Mouse (Mus musculus): ENCODE measurements around the gene Otud5.
"Not testable (repeated sequence)": the region's sequence is repeated elsewhere in the genome, so short reads cannot be mapped to it uniquely, and the experiment has no call there.

Gene Otud5

DNA sequence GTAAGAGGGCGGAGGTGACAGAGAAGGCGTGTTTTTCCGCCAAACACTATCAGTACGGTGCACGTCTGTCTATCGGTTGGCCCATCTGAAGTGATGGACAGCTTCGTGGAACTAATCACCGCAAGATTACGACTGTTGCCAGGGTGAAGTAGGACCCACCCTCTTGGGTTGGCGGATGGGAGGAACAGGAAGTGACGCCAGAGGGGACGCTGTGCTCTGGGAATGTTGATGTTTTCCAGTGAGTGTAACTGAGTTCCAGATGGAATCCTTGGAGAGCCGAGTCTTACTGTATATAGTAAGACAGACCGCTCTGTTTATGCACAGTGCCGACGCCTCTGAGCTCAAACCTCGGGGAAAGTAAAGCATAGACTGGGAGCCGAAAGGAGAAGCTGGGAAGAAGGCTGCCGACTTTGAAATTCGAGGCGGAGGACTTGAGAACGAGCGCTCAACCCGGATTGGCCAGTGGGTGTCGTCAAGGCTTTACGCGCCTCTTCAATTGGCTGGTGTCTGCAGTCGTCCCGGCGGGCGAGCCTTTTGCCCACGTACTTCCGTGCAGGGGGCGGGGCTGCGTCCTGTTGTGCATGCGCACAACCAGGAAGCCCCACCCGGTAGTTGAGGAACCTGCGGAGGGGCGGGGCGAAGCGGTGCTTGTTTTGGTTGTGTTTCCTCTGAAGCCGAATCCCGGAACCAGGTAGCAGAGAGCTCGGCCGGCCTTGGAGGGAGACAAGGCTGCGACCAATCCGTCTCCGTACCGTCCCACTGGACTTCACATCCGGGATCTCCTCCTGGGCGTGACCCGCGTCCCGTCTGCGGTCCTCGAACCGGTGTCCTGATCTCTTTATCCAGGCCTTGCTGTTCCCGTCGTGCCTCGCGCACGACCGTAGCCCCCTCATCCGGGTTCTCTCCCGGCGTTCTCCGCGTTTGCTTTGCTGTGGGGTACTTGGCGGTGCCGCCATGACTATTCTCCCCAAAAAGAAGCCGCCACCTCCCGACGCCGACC is at the start of gene Otud5:
TSS of gene Otud5 (plus strand) at position 202 of the 1,000 bp plus-strand sequence.
- DNase-seq (ENCODE audit: low spot score) = peak; percentile 94

DNA sequence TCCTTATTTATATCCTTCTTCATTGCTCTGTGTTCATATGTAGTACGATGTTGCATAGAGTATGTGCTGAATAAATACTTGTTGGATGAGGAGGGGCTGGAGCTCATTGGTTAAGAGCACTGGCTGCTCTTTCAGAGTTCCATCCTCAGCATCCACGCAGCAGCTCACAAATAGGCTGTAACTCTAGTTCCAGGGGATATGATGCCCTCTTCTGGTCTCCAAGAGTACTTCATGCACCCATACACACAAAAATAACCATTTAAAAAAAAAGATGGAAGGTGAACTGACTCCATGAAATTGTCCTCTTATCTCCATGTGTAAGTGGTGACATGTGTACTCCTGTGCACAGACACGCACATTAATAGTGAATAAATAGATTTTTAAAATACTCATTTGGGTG is 47.8 kb upstream of the Otud5 start:
- no peak for DNase-seq (ENCODE audit: low spot score)

DNA sequence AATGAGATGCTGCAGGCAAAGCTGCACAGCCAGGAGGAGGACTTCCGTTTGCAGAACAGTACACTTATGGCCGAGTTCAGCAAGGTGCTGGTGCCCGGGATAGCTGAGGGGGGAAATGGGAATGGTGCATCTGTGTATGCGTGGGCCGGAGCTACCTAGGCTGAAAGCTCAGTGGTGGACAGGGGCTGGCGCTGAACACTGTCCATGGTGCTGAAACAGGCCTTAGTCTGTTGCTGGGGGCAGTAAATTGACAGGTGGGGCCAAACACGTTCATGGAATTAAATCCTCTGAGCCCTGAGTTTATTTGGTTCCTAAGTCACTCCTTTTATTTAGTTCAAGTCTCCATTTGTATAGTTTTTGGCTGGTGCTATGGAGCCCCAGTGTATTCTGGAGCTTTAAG is 46.1 kb upstream of the Otud5 start:
- DNase-seq (ENCODE audit: low spot score) = peak; percentile 27

DNA sequence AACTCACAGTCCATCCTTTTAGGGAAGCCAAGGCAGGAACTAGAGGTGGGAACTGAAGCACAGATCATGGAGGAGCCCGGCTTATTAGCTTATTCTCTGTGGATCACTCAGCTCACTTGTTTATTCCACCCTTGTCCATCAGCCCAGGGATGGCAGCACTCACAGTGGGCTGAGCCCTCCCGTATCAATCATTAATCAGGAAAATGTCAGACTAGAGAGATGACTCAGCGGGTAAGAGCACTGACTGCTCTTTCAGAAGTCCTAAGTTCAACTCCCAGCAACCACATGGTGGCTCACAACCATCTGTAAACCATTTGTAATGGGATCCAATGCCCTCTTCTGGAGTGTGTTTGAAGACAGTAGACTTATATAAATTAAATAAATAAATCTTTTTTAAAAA is 43.8 kb upstream of the Otud5 start:
- peak; percentile 62 for DNase-seq (ENCODE audit: low spot score)

DNA sequence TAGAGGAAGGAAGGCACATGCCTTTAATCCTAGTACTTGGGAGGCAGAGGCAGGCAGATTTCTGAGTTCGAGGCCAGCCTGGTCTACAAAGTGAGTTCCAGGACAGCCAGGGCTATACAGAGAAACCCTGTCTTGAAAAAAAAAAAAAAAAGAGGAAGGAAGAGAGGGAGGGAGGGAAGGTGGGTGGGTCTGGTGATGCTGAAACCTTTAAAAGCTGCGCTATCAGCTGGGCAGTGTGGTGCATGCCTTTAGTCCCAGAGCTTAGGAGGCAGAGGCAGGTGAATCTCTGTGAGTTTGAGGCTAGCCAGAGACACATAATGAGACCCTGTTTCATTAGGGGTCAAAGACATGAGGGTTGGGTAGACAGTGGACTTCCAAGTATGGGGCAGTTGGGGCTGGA is 39.0 kb upstream of the Otud5 start:
- DNase-seq (ENCODE audit: low spot score) = not testable (repeated sequence)

DNA sequence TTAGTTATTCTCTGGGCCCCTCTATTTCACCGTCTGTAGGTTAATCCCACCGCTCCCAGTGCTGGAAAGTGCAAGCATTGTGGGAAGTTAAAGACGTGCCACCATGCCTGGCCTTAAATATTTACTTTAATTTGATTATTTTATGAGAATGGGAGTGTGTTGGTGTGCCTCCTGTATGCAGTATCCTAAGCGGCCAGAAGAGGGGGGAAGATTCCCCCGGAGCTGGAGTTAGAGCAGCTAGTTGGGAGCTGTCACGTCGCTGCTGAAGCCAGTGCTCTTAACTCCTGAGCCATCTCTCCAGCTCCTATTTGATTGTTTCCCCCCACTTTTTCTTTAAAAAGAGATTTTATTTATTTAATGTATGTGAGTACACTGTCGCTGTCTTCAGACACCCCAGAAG is 26.1 kb upstream of the Otud5 start:
- not testable (repeated sequence) for DNase-seq (ENCODE audit: low spot score)

DNA sequence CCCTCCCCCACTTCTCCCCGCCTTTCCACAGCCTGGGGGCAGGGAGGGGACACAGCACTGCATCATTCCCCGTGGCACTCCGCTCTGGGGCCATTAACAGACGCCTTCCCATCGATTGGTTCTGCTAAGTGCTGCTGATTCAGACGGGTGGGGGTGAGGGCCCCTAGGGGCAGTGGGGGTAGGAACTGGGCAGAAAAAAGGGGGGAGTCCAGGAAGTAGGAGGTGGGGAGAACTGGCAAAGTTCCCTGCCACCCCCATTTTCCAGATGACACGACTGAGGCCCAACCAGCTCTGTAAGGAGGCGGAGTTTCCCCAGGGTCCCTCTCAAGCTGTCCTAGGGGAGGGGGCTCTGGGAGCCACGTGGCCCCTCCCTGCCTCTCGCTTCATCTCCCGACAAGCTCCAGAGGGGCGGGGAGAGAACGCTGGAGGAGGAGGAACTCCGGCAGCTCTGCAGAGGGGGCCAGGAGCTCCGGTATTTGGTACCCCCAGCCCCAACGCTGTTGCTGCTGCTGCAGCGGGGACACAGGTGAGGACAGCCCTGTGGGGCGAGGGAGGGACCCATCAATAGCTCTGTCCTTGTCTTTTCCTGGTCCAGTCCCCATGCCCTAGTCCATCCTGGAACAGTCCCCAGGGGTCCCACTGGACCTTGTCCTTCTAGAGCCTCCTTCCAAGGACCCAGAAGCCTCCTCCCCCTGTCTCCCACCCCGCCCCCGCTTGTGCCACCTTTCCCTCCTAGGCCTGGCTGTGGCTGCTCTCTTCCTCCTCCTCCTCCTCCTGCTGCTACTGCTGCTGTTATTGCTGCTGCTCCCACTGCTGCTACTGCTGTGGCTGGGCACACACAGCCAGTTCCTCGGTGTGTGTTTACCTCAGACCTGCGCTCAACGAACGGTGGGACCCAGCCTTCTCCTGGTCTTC is 19.0 kb upstream of the Otud5 start, which contains the start of gene Kcnd1:
TSS of gene Kcnd1 (plus strand) at position 425 of the 915 bp plus-strand sequence.
- DNase-seq (ENCODE audit: low spot score) = peak; percentile 26

DNA sequence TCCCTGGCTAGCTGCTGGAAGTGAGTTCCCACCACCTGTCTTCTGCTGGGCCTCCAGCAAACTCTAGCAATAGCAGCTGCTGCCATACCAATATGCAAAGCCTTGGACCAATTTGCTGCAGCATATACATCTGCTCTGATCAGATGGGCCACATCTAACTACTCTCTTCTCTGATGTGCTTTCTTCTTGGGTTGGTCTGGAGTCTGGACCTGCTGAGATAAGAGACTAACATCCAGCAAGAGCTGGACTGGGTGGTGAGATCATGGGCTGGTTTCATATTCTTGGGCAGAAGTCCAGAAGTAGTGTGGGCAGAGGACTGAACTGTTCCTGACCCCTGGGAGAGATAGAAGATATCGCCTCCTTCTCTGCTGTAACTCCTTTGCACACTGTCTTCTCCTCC is 4.0 kb upstream of the Otud5 start:
- DNase-seq (ENCODE audit: low spot score) = no peak

DNA sequence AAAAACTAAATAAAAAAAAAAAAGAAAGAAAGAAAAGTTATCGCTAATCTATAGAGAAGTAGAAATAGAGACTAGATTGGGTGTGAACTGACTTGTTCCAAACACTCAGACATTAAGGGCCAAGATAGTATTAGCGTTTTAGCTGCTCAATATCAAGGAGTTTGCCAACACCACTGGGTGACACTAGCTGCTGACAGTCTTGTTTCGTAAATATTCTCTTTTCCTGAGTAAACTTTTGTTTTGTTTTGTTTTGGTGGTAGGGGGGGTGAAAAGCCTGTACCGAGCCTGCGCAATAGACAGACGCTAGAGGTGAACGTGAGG is 362 bp upstream of the Otud5 start:
- no peak for DNase-seq (ENCODE audit: low spot score)

DNA sequence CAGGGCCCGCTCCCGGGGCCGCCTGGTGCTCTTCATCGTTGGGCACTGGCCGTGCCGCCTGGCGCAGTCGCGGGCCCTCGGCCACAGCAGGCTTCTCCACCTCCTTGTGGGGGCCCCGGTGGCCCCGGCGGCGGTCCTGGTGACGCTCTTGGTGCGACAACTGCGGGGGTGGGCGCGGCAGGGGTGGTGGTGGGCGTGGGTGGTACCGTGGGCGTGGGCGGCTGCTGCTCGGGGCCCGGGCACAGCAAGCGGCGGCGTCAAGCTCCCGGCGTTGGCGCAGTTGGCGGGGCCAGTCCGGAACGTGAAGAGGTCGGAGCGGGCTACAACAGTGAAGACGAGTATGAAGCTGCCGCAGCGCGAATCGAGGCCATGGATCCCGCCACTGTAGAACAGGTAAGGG is 1.2 kb downstream of the Otud5 start:
- DNase-seq (ENCODE audit: low spot score) = peak; percentile 15

DNA sequence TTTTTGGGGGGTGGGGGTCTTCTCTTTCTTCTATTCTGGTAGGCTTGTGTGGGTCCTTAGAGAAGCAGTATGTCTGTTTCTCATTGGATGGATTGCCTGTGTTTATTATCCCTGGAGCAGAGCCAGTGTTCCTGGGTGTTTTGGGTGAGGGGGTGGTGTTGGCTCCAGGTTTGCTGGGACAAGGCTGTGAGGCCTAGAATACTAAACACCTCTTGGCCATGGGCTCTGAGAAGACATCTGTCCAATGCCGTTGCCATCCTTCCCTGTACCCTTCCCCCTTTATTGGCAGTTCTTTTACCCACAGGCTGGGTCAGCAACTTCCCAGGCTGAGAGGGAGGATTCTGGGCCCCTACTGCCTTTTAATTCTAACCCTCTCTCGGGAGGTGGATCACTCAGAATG is 6.7 kb downstream of the Otud5 start:
- DNase-seq (ENCODE audit: low spot score) = no peak

DNA sequence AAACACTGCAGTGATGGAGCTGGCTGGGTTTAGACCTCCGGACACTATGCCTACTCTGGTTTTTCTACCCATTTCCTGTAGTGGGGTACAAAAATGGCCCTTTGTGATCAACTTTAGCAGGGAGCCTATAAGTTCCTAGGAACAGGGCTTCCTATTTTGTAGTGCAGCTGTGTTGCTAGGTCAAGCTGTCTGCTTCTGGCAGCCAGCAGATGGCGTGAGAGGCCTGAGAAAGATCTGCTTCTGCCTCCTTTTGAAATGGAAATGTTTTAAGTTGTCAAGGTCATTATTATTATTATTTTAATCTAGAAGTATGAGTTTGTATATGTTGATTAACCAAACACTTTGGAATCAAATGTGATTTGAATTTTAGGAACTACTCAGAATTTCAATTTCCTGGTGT is 13.4 kb downstream of the Otud5 start:
- DNase-seq (ENCODE audit: low spot score) = no peak

DNA sequence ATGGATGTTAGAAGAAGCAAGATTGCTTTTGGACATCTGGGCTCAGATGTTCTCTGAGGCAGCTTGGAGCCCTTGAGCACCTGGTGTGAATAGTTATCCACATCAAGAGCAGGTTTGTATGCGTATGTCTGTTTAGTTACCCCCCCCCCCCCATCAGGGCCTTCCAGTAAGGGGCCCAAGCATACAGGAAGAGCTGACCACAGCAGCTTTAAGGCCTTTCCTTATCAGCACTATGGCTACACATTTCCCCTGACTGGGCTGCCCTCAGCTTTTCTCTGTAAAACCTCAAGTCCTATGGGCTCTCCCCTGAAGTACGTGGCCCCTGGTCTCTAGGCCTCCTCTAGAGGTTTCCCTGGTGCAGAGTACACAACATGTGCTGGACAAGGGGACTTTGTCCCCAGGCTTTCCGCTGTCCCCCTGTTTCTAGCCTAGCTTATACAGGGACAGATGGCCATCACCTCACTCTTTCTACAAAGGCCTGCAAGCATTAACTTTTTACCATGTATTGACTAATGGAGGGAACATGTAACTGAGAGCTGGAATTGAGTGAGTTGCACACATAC is 18.1 kb downstream of the Otud5 start:
- DNase-seq (ENCODE audit: low spot score) = peak; percentile 29

DNA sequence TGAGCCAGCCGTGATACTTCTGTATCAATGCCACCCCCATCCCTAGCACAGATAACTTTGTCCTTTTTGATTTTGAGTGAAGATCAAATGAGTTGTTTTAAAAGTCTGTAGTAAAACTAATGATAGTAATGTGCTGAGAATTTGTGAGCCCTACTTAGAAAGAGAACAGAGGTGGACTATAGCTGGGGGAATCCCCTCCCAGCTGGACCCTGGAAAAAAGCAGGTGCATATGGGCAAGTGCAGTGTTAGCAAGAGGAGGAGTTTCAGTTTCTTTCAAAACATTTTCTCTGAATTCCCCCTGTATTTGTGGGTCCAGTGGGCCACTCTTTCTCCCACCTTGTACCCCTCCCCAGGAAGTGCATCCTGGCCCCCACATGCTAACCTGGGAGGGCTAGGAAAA is 22.0 kb downstream of the Otud5 start:
- no peak for DNase-seq (ENCODE audit: low spot score)

DNA sequence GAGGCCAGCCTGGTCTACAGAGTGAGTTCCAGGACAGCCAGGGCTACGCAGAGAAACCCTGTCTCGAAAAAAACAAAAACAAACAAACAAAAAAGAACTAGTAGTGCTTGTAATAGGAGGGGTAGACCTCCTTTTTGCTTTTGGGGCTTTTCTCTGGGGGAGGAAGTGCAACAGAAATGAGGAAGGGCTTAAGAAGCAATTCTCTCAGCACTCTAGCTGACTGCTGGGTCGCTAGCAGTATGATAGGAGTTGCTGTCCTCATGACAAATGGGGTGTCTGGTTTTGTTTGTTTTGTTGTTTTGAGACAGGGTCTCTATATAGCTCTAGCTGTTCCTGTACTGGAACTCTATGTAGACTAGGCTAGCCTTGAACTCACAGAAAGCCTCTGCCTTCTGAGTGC is 23.4 kb downstream of the Otud5 start:
- no peak for DNase-seq (ENCODE audit: low spot score)

DNA sequence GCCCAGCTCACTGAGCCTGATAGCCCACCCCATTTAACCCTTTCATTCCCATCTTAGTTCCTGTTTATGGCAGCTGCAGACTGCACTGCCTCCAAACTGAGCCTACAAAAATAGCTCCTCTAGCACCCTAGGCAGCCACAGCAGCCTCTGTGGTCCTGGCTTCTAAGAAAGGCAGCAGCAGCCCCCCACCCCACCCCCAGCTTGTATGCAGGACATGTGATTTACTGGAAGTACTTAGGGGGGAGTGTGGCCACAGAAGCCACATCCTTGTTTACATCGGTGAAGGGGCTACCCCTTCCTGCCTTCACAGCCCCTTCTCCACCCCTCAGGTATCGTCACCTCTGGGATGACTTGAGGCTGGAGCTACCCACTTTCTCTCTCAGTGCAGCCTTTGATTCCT is 24.2 kb downstream of the Otud5 start:
- no peak for DNase-seq (ENCODE audit: low spot score)

DNA sequence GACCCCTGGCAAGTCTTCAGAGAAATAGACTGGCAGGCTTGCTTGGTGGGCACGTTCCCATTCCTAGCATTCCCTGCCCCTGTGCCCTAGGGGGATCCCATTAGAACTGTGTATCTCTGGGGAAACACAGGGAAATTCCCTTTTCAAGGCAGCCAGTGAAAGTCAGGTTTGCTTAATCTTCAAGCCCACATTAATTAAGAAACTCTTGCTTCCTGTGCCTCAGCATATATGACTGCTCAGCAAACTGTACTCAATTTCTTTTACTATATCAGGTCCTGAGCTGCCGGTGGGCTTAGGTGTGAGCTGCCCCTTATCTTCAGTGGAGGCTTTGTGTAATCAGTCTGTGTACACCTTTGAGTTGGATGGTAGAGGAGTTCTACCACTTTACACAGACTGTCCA is 24.6 kb downstream of the Otud5 start:
- no peak for DNase-seq (ENCODE audit: low spot score)

DNA sequence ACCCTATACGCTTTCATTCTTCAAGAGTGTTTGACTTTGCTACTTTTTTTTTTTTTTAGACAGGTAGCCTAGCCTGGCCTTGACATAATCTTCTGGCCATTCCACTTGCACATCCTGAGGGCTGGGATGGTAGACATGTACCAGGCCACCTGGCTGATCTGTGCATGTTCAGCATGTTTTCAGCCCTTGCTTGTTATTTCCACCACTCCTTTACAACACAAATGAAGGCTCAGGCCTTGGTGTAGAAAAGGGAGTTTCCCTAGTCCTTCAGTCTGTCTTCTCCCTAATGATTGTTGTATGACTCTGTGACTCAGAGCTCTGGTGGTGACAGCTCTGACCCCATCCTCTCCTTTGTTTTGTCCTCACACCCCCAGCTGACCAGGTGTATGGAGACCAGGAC is 26.0 kb downstream of the Otud5 start:
- DNase-seq (ENCODE audit: low spot score) = no peak

DNA sequence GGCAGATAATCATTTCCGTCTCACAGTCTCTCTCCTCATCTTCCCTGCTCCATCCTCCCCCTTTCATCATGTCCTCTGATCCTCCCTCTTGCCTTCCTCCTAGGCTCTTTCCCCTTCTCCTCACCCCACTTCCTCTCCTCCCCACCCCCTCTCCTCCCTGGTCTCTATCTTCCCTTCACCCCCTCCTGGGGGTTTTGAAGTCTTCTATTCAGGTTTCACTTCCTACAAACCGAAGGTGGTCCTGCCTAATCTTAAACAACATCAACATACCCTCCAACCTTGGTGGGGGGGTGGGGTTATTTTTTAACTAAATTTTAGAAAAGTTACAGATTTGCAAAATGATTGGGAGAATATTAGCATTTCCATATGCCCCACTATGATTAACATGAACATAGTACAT is 27.3 kb downstream of the Otud5 start:
- DNase-seq (ENCODE audit: low spot score) = no peak

DNA sequence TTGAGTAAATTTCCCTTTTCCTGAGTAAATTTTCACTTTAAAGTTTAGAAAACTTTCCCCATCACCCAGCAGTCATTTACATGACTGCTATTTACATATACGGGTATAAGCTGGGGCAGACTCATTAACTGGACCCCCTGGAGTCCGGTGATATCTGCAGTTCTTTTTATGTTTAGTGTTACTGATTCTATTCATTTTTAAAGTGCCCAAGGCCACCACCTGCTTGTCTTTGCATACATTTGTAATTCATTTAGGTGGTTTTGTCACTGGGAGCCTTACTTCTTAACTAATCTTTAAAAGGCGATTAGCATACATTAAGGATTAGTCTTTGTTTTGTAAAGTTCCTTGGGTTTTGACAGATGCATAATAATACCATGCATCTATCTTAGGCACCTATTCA is 28.7 kb downstream of the Otud5 start:
- no peak for DNase-seq (ENCODE audit: low spot score)

DNA sequence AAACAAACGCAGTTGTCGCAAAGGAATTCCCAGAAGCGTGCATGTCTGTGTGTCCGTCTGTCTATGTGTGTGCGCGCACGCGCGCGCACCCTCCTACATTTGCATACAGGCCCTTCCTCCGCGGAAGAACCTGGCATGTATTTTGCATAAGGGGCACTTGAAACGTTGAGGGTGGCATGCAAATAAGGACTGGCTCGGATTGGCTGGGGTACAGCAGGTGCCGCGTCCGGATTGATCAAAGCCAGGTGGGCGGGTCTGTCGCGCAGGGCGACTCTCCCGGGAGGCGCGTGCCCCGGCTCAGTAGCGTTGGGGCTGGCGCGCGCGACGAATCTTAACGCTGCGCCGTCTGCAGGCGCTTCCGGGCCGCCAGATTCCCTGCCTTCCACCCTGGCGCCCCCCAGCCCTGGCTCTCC is 36.8 kb downstream of the Otud5 start, which contains the start of gene Pim2:
TSS of gene Pim2 (plus strand) at position 256 of the 413 bp plus-strand sequence.
- DNase-seq (ENCODE audit: low spot score) = peak; percentile 73

DNA sequence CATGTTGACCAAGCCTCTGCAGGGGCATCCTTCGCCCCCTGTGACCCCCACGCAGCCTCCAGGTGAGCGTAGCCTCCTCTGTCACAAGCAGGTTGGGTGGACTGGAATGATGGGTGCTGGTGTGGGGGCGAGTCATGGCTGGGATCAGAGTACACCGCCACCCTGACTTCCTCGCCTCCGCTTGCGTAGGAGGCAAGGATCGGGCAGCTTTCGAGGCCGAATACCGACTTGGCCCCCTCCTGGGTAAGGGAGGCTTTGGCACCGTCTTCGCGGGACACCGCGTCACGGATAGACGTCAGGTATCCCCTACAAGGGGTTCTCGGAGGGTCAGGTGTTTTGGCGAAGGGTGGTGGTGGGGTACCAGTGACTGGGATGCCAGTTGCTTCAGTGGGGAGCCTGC is 37.3 kb downstream of the Otud5 start:
- no peak for DNase-seq (ENCODE audit: low spot score)

All from yolk sac, embryonic 10.5 days (tissue).